Mouse (Mus musculus): ENCODE measurements at regions not wholly inside any gene's neighbourhood (a gene's known extent, or its start where the extent isn't known, plus 50 kb on each side); places are given as distances from the start of the nearest gene placed in this dataset.

DNA sequence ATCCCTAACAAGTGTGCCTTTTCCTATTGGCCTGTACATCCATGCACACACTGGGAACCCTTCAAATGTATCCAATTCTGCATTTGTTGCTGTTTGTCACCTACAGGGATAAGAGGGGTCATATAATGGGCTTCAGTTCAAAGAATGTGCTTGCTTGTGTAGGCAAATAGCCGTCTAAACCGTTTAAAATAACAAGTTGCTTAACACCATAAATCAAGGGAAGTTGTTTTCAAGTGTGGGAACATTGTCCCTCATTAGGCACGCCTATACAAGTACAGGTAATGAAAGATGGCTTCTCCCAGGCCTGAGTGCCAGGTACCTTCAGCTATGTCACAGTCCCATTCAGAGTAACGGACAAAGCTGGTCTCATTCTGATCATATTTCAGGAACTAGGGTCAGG lies 72.0 kb upstream of the Foxn3 start:
- Histone ChIP-seq H3K4me2 (ENCODE audit: low read depth, severe bottlenecking) (no peak overlapping the region), H3K9me3 (ENCODE audit: control insufficient read depth, low read length) (no peaks in the 10 kb centered on the region), H3K36me3 (ENCODE audit: control insufficient read depth, insufficient read depth, low read length) (no peaks in the 10 kb centered on the region), H3K4me3 (ENCODE audit: low read depth, low read length) (no peak overlapping the region), H3K4me1 (ENCODE audit: control insufficient read depth, insufficient read depth, low read length) (peaks cover 4% of the 10 kb centered on the region; the same call in 1 of the 2 replicates), H3K27ac (replicated peaks; ENCODE audit: low read depth, low read length) (no peak overlapping the region), H3K27me3 (ENCODE audit: control insufficient read depth, insufficient read depth, low read length) (no peaks in the 10 kb centered on the region), H3K9ac (ENCODE audit: low read length) (no peak overlapping the region)
- ATAC-seq (ENCODE audit: insufficient number of reproducible peaks, low FRiP score, low TSS enrichment, low read depth) (no peak), DNase-seq (ENCODE audit: low spot score) (no peak)
- 54% methylated on average over 4 of the region's 4 CpGs for WGBS

DNA sequence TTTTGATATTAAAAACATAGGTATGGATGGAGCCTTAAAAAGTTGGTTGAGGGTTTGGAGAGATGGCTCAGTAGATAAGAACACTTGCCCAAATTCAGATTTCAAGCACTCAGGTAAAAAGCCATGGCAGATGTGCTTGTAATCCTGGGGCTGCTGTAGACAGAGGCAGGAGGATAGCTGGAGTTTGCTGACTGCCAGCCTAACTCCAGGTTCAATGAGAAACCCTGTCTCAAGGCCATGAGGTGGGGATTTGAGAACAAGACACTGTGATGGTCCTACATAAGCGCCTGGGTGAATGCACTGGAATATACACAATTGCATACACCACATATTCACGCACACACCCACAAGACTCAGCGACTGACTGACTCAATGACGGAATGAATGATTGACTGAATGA lies 71.3 kb upstream of the Foxn3 start:
- H3K9me3 ChIP-seq (ENCODE audit: control insufficient read depth, low read length): no peaks in the 10 kb centered on the region
- H3K27me3 ChIP-seq (ENCODE audit: control insufficient read depth, insufficient read depth, low read length): no peaks in the 10 kb centered on the region
- WGBS: 91% methylated on average over 4 of the region's 4 CpGs
- DNase-seq (ENCODE audit: low spot score) (no peak), ATAC-seq (ENCODE audit: insufficient number of reproducible peaks, low FRiP score, low TSS enrichment, low read depth) (no peak)
- peaks cover under 1% of the 10 kb centered on the region; the same call in 1 of the 2 replicates for H3K4me1 ChIP-seq (ENCODE audit: control insufficient read depth, insufficient read depth, low read length)
- no peak overlapping the region for H3K27ac ChIP-seq (replicated peaks; ENCODE audit: low read depth, low read length)
- H3K9ac ChIP-seq (ENCODE audit: low read length): no peak overlapping the region
- no peak overlapping the region for H3K4me2 ChIP-seq (ENCODE audit: low read depth, severe bottlenecking)
- H3K4me3 ChIP-seq (ENCODE audit: low read depth, low read length): no peak overlapping the region
- no peaks in the 10 kb centered on the region for H3K36me3 ChIP-seq (ENCODE audit: control insufficient read depth, insufficient read depth, low read length)

DNA sequence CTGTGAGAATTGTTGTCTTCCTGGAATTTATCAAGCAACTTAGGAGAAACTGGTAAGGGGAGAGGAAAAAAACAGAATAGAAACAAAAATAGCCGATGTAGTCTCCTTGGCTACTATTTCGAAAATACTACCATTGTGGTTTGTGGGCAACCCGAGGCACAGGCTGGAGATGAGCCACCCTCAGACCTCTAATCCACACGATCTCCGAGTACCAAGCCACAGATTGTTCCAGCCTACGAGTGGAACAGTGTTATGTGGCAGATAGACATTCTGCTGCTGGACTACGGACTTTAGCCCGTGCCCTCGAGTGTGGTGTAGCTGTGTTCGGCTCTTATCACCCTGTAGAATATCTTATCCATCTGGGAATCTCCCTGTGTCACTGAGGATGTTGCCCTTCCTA lies 70.3 kb upstream of the Foxn3 start:
- no peaks in the 10 kb centered on the region for H3K36me3 ChIP-seq (ENCODE audit: control insufficient read depth, insufficient read depth, low read length)
- ATAC-seq (ENCODE audit: insufficient number of reproducible peaks, low FRiP score, low TSS enrichment, low read depth) (no peak), DNase-seq (ENCODE audit: low spot score) (no peak)
- H3K4me1 ChIP-seq (ENCODE audit: control insufficient read depth, insufficient read depth, low read length): no peaks in the 10 kb centered on the region
- 89% methylated on average over 10 of the region's 10 CpGs for WGBS
- no peaks in the 10 kb centered on the region for H3K27me3 ChIP-seq (ENCODE audit: control insufficient read depth, insufficient read depth, low read length)
- no peak overlapping the region for H3K4me2 ChIP-seq (ENCODE audit: low read depth, severe bottlenecking)
- H3K4me3 ChIP-seq (ENCODE audit: low read depth, low read length): no peak overlapping the region
- no peaks in the 10 kb centered on the region for H3K9me3 ChIP-seq (ENCODE audit: control insufficient read depth, low read length)
- H3K9ac ChIP-seq (ENCODE audit: low read length): no peak overlapping the region
- H3K27ac ChIP-seq (replicated peaks; ENCODE audit: low read depth, low read length): no peak overlapping the region

DNA sequence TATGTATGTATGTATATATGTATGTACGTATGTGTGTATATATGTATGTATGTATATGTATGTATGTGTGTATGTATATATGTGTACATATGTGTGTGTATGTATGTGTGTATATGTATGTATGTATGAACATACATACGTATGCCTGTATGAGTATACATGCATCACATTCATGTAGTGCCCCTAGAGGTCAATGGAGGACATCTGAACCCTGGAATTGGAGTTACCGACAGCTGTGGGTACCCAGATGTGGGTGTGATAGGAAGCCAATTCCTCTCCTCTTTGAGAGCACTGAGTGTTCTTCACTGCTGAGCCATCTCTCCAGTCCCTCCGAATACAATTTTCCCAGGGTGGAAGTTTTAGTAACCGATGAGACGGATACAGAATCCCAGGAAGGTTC lies 69.6 kb upstream of the Foxn3 start:
- Histone ChIP-seq H3K27ac (replicated peaks; ENCODE audit: low read depth, low read length) (no peak overlapping the region), H3K4me3 (ENCODE audit: low read depth, low read length) (no peak overlapping the region), H3K9me3 (ENCODE audit: control insufficient read depth, low read length) (no peaks in the 10 kb centered on the region), H3K36me3 (ENCODE audit: control insufficient read depth, insufficient read depth, low read length) (no peaks in the 10 kb centered on the region), H3K4me1 (ENCODE audit: control insufficient read depth, insufficient read depth, low read length) (no peaks in the 10 kb centered on the region), H3K4me2 (ENCODE audit: low read depth, severe bottlenecking) (no peak overlapping the region), H3K27me3 (ENCODE audit: control insufficient read depth, insufficient read depth, low read length) (no peaks in the 10 kb centered on the region), H3K9ac (ENCODE audit: low read length) (no peak overlapping the region)
- no peak for DNase-seq (ENCODE audit: low spot score)
- no peak for ATAC-seq (ENCODE audit: insufficient number of reproducible peaks, low FRiP score, low TSS enrichment, low read depth)
- WGBS: 94% methylated on average over 6 of the region's 6 CpGs

DNA sequence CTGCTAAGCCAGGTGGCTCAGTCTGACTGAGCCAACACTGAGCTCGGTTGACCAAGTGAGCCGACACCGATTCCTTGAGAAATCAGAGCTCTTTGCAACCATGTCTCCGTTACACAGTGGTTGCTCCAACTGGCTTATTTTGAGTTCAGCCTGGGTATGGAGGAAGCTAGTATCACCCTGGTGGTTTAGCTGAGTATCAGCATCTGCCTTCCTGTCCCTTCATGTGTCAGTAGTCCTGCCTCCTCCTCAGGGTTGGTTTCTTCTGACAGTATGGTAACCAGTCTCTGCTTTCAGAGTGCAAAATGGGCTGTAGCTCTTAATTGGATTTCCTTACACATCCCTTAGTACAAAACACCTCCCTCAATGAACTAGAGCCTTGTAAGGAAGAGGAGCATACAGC lies 66.2 kb upstream of the Foxn3 start:
- DNase-seq (ENCODE audit: low spot score): no peak
- H3K27me3 ChIP-seq (ENCODE audit: control insufficient read depth, insufficient read depth, low read length): no peaks in the 10 kb centered on the region
- WGBS: 98% methylated on average over 4 of the region's 4 CpGs
- no peaks in the 10 kb centered on the region for H3K4me1 ChIP-seq (ENCODE audit: control insufficient read depth, insufficient read depth, low read length)
- no peak for ATAC-seq (ENCODE audit: insufficient number of reproducible peaks, low FRiP score, low TSS enrichment, low read depth)
- H3K4me2 ChIP-seq (ENCODE audit: low read depth, severe bottlenecking): no peak overlapping the region
- H3K4me3 ChIP-seq (ENCODE audit: low read depth, low read length): no peak overlapping the region
- H3K36me3 ChIP-seq (ENCODE audit: control insufficient read depth, insufficient read depth, low read length): no peaks in the 10 kb centered on the region
- no peak overlapping the region for H3K9ac ChIP-seq (ENCODE audit: low read length)
- no peaks in the 10 kb centered on the region for H3K9me3 ChIP-seq (ENCODE audit: control insufficient read depth, low read length)
- no peak overlapping the region for H3K27ac ChIP-seq (replicated peaks; ENCODE audit: low read depth, low read length)

DNA sequence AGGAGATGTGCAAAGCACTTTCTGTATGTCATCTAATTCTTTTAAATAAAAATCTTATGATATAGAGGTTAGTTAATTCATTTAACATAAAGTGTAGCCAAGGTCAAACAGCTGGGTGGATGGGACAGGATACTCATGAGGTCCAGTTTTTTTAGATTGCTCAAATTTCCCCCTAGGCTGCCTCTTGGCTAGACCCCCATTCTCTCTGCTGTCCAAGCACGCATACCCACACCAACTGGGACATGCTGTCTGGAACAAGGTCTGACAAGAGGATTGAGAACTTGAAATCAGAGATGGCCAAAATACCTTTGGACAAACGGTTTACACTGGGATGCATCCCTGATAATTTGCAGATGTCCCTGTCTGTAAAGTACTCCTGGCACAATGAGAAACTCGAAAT lies 65.0 kb upstream of the Foxn3 start:
- Histone ChIP-seq H3K4me2 (ENCODE audit: low read depth, severe bottlenecking) (peak overlapping the region; percentile 69; the same call in 1 of the 2 replicates), H3K4me1 (ENCODE audit: control insufficient read depth, insufficient read depth, low read length) (no peaks in the 10 kb centered on the region), H3K9me3 (ENCODE audit: control insufficient read depth, low read length) (no peaks in the 10 kb centered on the region), H3K36me3 (ENCODE audit: control insufficient read depth, insufficient read depth, low read length) (no peaks in the 10 kb centered on the region), H3K27ac (replicated peaks; ENCODE audit: low read depth, low read length) (no peak overlapping the region), H3K27me3 (ENCODE audit: control insufficient read depth, insufficient read depth, low read length) (no peaks in the 10 kb centered on the region), H3K4me3 (ENCODE audit: low read depth, low read length) (0 out of 2 replicates have a peak overlapping the region, but pooled peaks have one; percentile 71), H3K9ac (ENCODE audit: low read length) (no peak overlapping the region)
- ATAC-seq (ENCODE audit: insufficient number of reproducible peaks, low FRiP score, low TSS enrichment, low read depth): no peak
- DNase-seq (ENCODE audit: low spot score): no peak
- WGBS: 58% methylated on average over 3 of the region's 3 CpGs

DNA sequence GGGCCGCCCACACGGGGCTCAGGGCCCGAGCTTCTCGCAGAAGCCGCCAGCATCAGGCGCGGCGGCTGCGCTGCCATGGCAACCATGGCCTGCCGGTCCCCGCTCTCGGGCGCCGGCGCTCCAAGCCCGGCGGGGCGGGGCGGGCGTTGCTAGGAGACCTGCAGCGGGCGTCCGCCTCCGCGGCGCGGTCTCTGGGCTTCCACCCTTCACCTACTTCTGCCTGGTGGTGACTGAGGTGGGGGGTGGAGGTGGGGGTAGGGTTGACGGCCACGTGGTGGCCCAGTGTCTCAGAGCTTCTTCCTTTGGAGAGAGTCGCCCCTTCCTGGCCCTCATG lies 64.5 kb upstream of the Foxn3 start:
- Histone ChIP-seq H3K9me3 (ENCODE audit: control insufficient read depth, low read length) (no peaks in the 10 kb centered on the region), H3K27me3 (ENCODE audit: control insufficient read depth, insufficient read depth, low read length) (no peaks in the 10 kb centered on the region), H3K36me3 (ENCODE audit: control insufficient read depth, insufficient read depth, low read length) (no peaks in the 10 kb centered on the region), H3K4me2 (ENCODE audit: low read depth, severe bottlenecking) (peak overlapping the region; percentile 69), H3K27ac (replicated peaks; ENCODE audit: low read depth, low read length) (no peak overlapping the region), H3K4me1 (ENCODE audit: control insufficient read depth, insufficient read depth, low read length) (no peaks in the 10 kb centered on the region), H3K9ac (ENCODE audit: low read length) (peak overlapping the region; percentile 58; the same call in 1 of the 2 replicates), H3K4me3 (ENCODE audit: low read depth, low read length) (peak overlapping the region; percentile 71)
- peak; percentile 90 for DNase-seq (ENCODE audit: low spot score)
- peak; percentile 94 for ATAC-seq (ENCODE audit: insufficient number of reproducible peaks, low FRiP score, low TSS enrichment, low read depth)
- WGBS: 0% methylated on average over 30 of the region's 30 CpGs

DNA sequence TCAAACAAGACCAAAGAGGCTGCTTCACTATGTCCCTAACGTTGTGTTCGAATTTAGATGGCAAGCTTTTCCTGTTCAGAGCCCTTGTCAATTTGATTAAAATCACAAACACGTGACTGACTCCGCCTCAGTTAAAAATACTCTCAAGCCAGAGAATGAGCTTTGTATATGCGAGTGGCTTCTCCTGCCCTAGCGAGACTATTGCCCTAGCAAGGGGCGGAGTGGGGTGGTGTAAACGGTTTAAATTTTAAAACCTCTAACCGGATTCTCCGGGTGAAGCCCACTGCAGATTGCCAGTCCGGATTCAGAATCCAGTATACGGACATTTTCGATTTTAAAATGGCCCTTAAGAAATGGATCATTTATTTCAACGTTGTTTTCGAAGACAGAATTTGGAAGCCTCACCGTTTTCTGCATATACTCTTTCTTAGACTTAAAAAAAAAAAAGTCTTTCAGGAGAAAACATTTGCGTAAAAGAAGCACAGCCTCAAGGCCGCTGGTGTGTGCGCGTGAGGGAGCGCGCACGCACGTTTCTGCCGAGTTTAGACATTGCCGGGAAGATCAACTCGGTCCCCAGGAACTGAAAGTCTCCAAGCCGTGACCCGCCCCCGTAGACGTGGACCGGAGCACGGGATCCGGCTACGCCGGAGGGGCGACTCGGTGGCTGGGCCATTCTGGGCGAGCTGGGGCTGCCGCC lies 64.0 kb upstream of the Foxn3 start:
- Histone ChIP-seq H3K4me1 (ENCODE audit: control insufficient read depth, insufficient read depth, low read length) (no peaks in the 10 kb centered on the region), H3K9ac (ENCODE audit: low read length) (peak overlapping the region; percentile 58; the same call in 1 of the 2 replicates), H3K36me3 (ENCODE audit: control insufficient read depth, insufficient read depth, low read length) (no peaks in the 10 kb centered on the region), H3K9me3 (ENCODE audit: control insufficient read depth, low read length) (no peaks in the 10 kb centered on the region), H3K27me3 (ENCODE audit: control insufficient read depth, insufficient read depth, low read length) (no peaks in the 10 kb centered on the region), H3K27ac (replicated peaks; ENCODE audit: low read depth, low read length) (no peak overlapping the region), H3K4me2 (ENCODE audit: low read depth, severe bottlenecking) (peak overlapping the region; percentile 69), H3K4me3 (ENCODE audit: low read depth, low read length) (peak overlapping the region; percentile 71)
- ATAC-seq (ENCODE audit: insufficient number of reproducible peaks, low FRiP score, low TSS enrichment, low read depth) (no peak; the same call in 1 of the 2 replicates), DNase-seq (ENCODE audit: low spot score) (peak; percentile 43)
- WGBS: 1% methylated on average over 39 of the region's 40 CpGs

DNA sequence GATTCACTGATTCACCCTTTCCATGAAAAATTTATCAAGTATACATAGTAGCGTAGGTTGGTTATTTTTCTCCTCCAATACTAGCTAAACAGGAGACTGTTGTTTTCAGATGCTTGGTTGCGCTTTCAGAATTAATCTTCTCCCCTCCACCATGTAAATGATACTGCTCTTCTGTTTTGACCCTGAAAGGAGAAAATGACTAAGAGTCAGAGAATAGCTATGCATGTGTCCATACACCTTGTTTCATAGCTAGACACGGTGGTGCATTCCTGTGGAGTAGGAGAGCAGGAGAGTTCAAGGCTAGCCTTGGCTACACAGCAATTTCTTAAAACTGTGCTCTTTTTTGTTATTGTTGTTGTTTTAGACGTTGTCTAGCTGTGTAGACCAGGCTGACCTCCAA lies 62.8 kb upstream of the Foxn3 start:
- no peaks in the 10 kb centered on the region for H3K4me1 ChIP-seq (ENCODE audit: control insufficient read depth, insufficient read depth, low read length)
- no peak overlapping the region for H3K27ac ChIP-seq (replicated peaks; ENCODE audit: low read depth, low read length)
- no peaks in the 10 kb centered on the region for H3K9me3 ChIP-seq (ENCODE audit: control insufficient read depth, low read length)
- no peaks in the 10 kb centered on the region for H3K36me3 ChIP-seq (ENCODE audit: control insufficient read depth, insufficient read depth, low read length)
- DNase-seq (ENCODE audit: low spot score): no peak
- no peaks in the 10 kb centered on the region for H3K27me3 ChIP-seq (ENCODE audit: control insufficient read depth, insufficient read depth, low read length)
- WGBS: 93% methylated on average over 4 of the region's 4 CpGs
- no peak for ATAC-seq (ENCODE audit: insufficient number of reproducible peaks, low FRiP score, low TSS enrichment, low read depth)
- no peak overlapping the region for H3K4me3 ChIP-seq (ENCODE audit: low read depth, low read length)
- no peak overlapping the region for H3K4me2 ChIP-seq (ENCODE audit: low read depth, severe bottlenecking)
- no peak overlapping the region for H3K9ac ChIP-seq (ENCODE audit: low read length)
